1 mouse cellular context compared by ENCODE assay signal in the genomic region with DNA sequence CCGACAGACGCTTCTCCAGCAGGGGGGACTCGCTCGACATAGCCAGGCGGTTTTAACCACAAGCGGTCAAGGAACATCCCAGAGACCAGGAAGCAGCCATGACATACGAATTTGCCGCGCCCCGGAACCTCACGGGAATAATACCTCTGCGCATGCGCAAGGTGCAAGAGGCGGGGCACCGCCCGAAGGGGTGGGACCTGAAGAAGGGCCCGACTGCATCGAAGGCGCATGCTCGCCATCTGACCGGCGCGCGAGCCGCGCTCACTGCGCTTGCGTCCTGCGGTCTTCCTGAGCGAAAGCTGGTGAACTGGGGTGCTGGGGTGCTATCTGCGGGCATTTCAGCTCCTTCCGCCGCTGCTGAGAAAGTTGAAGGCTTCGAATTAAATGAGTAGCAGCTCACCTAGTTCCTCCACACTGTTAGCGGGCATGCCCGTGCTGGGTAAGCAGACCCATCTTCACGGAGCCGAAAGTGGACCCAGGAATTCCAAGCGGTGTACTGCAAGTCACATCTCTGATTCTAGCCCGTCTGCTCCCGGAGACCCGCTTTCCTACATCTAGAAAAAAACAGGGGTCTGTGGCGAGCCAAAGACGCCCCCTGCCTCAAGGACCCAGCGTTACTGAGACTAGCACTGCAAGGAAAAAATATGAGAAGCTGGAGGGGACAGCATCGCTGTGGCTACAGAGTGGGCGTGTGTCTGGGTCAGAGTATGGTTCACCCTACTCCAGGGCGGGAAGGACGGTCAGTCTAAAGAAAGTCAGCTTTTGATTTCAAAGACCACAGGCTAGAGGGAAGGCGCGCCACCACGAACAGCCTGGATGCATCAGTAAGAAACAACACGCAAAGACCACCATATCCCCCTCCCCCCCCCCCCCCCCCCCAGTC.
TF ChIP-seq lines count a peak whose summit lies in the region.

Gene Mis18a, minus strand, starts transcription at position 172 of the 883 bp plus-strand sequence.

TF ChIP-seq in CH12.LX, 34 proteins besides CTCF, POLR2A, EP300 and RAD21 (continued from another document):
- TF ChIP-seq POLR2AphosphoS2 (IDR thresholded peaks at IDR 0.05; ENCODE audit: low read depth, low read length) (peak; percentile 69; the same call in 1 of the 2 replicates), MEF2A (IDR thresholded peaks at IDR 0.05; ENCODE audit: borderline replicate concordance, low read depth, low read length) (no peak), ZKSCAN1 (IDR thresholded peaks at IDR 0.05; ENCODE audit: borderline replicate concordance, low read depth, low read length) (no peak), SIN3A (IDR thresholded peaks at IDR 0.05; ENCODE audit: low read length) (peak; percentile 98), KAT2A (IDR thresholded peaks at IDR 0.05; ENCODE audit: insufficient replicate concordance, low read length) (0 out of 2 replicates have a peak, but pooled peaks have one; percentile 55), ZMIZ1 (IDR thresholded peaks at IDR 0.05; ENCODE audit: low read depth, low read length) (peak; percentile 82; the same call in 1 of the 2 replicates), MYC (IDR thresholded peaks at IDR 0.05; ENCODE audit: low read depth, low read length) (no peak), TCF12 (IDR thresholded peaks at IDR 0.05; ENCODE audit: low read depth, low read length) (no peak; the same call in none of the 2 replicates), MAX (IDR thresholded peaks at IDR 0.05; ENCODE audit: low read length) (peak; percentile 67), USF1 (IDR thresholded peaks at IDR 0.05; ENCODE audit: low read depth, low read length) (no peak), TBP (conservative IDR thresholded peaks at IDR 0.05; ENCODE audit: low read depth, low read length) (peak; percentile 80), ETS1 (conservative IDR thresholded peaks at IDR 0.05; ENCODE audit: low read depth, low read length) (no peak), IRF4 (IDR thresholded peaks at IDR 0.05; ENCODE audit: low read depth, low read length) (peak; percentile 39), ELF1 (IDR thresholded peaks at IDR 0.05; ENCODE audit: low read depth, low read length) (peak; percentile 96), MAZ (IDR thresholded peaks at IDR 0.05; ENCODE audit: low read depth, low read length) (0 out of 2 replicates have a peak, but pooled peaks have one; percentile 4), NRF1 (IDR thresholded peaks at IDR 0.05; ENCODE audit: low read depth, low read length) (peak; percentile 98), SMC3 (IDR thresholded peaks at IDR 0.05; ENCODE audit: low read depth, low read length) (no peak), HCFC1 (IDR thresholded peaks at IDR 0.05; ENCODE audit: low read depth, low read length) (peak; percentile 79), MAFK (IDR thresholded peaks at IDR 0.05; ENCODE audit: insufficient replicate concordance, low read length) (no peak), RCOR1 (conservative IDR thresholded peaks at IDR 0.05; ENCODE audit: low read depth, low read length) (0 out of 2 replicates have a peak, but pooled peaks have one; percentile 30), USF2 (conservative IDR thresholded peaks at IDR 0.05; ENCODE audit: low read depth, low read length) (no peak), CHD2 (IDR thresholded peaks at IDR 0.05; ENCODE audit: low read length) (no peak), NELFE (IDR thresholded peaks at IDR 0.05; ENCODE audit: low read depth, low read length) (peak; percentile 98)
